Mouse (Mus musculus) MEL (cell line): ENCODE results near the gene Prkci.

ENCODE experiments used
- CHD1 ChIP-seq: IDR thresholded peaks from 2 replicates; pipeline ENCODE4 v1.6.1; 2012; ENCODE audit warnings: low read depth, mild to moderate bottlenecking, inconsistent platforms, low read length, improper control_type of control experiment
- CTCF ChIP-seq, 3 experiments: IDR thresholded peaks in 2 of 3; conservative IDR thresholded peaks in 1 of 3; 2 replicates each; pipeline ENCODE4 v1.5.1; 2011 to 2012; ENCODE audit warnings: low read length in 3 of 3, low read depth in 2 of 3, mild to moderate bottlenecking in 2 of 3, improper control_type of control experiment in 1 of 3, inconsistent platforms in 1 of 3, mixed read lengths in 1 of 3, moderate library complexity in 1 of 3; ENCODE audit not compliant: control insufficient read depth in 1 of 3, insufficient read depth in 1 of 3, poor library complexity in 1 of 3, severe bottlenecking in 1 of 3
- EP300 ChIP-seq, 2 experiments: IDR thresholded peaks; 2 replicates each; pipeline ENCODE4 v1.6.1; 2011; ENCODE audit warnings: improper control_type of control experiment in 2 of 2, low read length in 2 of 2, low read depth in 1 of 2, mild to moderate bottlenecking in 1 of 2
- MAX ChIP-seq: IDR thresholded peaks from 2 replicates; pipeline ENCODE4 v1.6.1; 2011; ENCODE audit warnings: low read length, improper control_type of control experiment
- MEF2A ChIP-seq: IDR thresholded peaks from 2 replicates; pipeline ENCODE4 v1.6.1; 2014; ENCODE audit warnings: low read depth, mild to moderate bottlenecking, inconsistent platforms, low read length, improper control_type of control experiment; ENCODE audit not compliant: poor library complexity, insufficient replicate concordance, severe bottlenecking; ENCODE audit errors: extremely low read depth
- MYC ChIP-seq: IDR thresholded peaks from 2 replicates; pipeline ENCODE4 v1.6.1; 2011; ENCODE audit warnings: low read depth, mild to moderate bottlenecking, low read length, improper control_type of control experiment, moderate library complexity
- POLR2A ChIP-seq, 2 experiments: IDR thresholded peaks; 2 replicates each; pipeline ENCODE4 v1.6.1; 2011 to 2012; ENCODE audit warnings: low read length in 2 of 2, mild to moderate bottlenecking in 2 of 2, control low read depth in 1 of 2, improper control_type of control experiment in 1 of 2, low read depth in 1 of 2, moderate library complexity in 1 of 2; ENCODE audit not compliant: control insufficient read depth in 1 of 2, insufficient read depth in 1 of 2, poor library complexity in 1 of 2
- RCOR1 ChIP-seq: IDR thresholded peaks from 2 replicates; pipeline ENCODE4 v1.6.1; 2012; ENCODE audit warnings: low read depth, mild to moderate bottlenecking, inconsistent platforms, low read length, improper control_type of control experiment
- TCF12 ChIP-seq: IDR thresholded peaks from 2 replicates; pipeline ENCODE4 v1.6.1; 2014; ENCODE audit warnings: low read depth, mild to moderate bottlenecking, inconsistent platforms, low read length, improper control_type of control experiment, moderate library complexity

DNA sequence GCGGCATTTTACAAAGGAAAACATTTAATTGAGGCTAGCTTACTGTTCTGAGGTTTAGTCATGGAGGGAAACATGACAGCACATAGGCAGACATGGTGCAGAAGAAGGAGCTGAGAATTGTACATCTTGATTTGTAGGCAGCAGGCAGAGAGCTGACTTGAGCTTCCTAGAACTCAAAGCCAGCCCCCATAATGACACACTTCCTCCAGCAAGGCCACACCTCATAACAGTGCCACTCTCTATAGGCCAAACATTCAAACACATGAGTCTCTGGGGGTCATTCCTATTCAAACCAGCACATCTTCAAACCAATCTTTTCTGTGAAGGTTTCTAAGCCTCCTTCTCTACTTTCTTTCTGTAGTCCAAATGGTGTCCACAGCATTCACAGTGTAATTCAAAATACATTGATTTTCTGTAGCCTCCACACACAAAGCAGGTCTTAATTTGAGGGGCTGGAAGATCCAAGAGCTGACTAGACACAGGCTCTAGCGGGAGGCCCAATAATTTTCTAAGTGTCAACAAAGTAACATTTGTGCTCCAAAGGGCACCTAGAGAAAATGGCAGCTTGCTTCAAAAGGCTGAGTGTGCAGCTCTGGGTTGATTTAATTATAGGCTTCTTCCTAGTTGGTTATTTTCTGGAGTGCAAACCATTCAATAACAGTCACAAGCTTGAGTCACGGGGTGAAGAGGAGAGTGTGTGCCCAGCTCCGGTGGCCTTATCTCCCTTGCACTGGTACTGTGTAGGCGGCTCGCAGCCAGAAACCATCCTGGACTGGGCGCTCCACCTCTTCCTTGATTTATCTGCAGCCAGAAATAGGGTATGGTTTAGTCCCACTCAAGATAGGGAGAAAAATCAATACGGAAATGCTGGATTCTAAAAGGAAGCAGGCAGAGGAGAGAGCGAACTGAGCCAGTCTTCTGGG, 7.9 kb upstream of the Prkci start:
- TF ChIP-seq POLR2A (IDR thresholded peaks at IDR 0.05; ENCODE audit: control insufficient read depth in 1 of 2, insufficient read depth in 1 of 2, low read depth in 1 of 2, low read length in 2 of 2, poor library complexity in 1 of 2) (peak in 1 of 2 experiments; percentile 68; a peak in 2 of 4 replicates), TCF12 (peak; percentile 77), CTCF (IDR thresholded peaks at IDR 0.05 in 2 of 3, conservative IDR thresholded peaks at IDR 0.05 in 1 of 3; ENCODE audit: control insufficient read depth in 1 of 3, insufficient read depth in 1 of 3, low read depth in 2 of 3, low read length in 3 of 3, poor library complexity in 1 of 3, severe bottlenecking in 1 of 3) (no peak), CHD1 (peak; percentile 74; the same call in 1 of the 2 replicates), EP300 (IDR thresholded peaks at IDR 0.05; ENCODE audit: low read depth in 1 of 2, low read length in 2 of 2) (peak; percentile 67 to 83), MEF2A (peak; percentile 79; the same call in 1 of the 2 replicates), MAX (no peak; the same call in 1 of the 2 replicates), RCOR1 (peak; percentile 77; the same call in 1 of the 2 replicates), MYC (0 out of 2 replicates have a peak, but pooled peaks have one; percentile 35)
